Mouse (Mus musculus) granulocyte monocyte progenitor cell, adult 5-6 weeks (primary cell): Measurements from ENCODE around the gene Synj2. TPM values are rescaled to one million over a fixed set of nuclear protein-coding genes. Genes with fewer than 3 reads are reported as not detected.

Experiments
- ATAC-seq: replicated peaks from 2 replicates; pipeline ENCODE4 v1.8.0; 2016; ENCODE audit warnings: mild to moderate bottlenecking, moderate TSS enrichment, inconsistent platforms; ENCODE audit not compliant: poor library complexity, severe bottlenecking
- total RNA-seq, 2 experiments: library from RNA; stranded (forward) in 1 of 2; stranded (reverse) in 1 of 2; fragments of 200-712, 200-1000 nt in 1 of 2; fragments of >200 nt in 1 of 2; fragmentation: Nextera tagmentation in 1 of 2; gene quantifications; 2 replicates each; pipeline ENCODE4 v1.2.3; 2014 to 2017

Gene Synj2
- 11.2 and 14.4 TPM in 2 replicates for total RNA-seq (2014; fragmentation: Nextera tagmentation)
- 9.3 and 11.6 TPM in 2 replicates for total RNA-seq (2017)

- peak; percentile 25 for ATAC-seq
Observed at GRCm38 (mm10) chr17:5941230-5942043, at the start of gene Synj2. TSS of gene Synj2 (plus strand) at chr17:5941280.

- ATAC-seq: no peak
Observed at GRCm38 (mm10) chr17:5891933-5892683, 49.0 kb upstream of the Synj2 start.

- peak; percentile 58 for ATAC-seq
Observed at GRCm38 (mm10) chr17:5893092-5893491, 48.0 kb upstream of the Synj2 start.

GRCm38 (mm10) chr17:5893574-5894148, 47.4 kb upstream of the Synj2 start:
- no peak for ATAC-seq

GRCm38 (mm10) chr17:5896066-5896465, 45.0 kb upstream of the Synj2 start:
- ATAC-seq: no peak

- no peak for ATAC-seq
Observed at GRCm38 (mm10) chr17:5896607-5897006, 44.5 kb upstream of the Synj2 start.

GRCm38 (mm10) chr17:5897326-5898200, 43.5 kb upstream of the Synj2 start:
- ATAC-seq: no peak; the same call in 1 of the 2 replicates

- no peak for ATAC-seq
Observed at GRCm38 (mm10) chr17:5899251-5899650, 41.8 kb upstream of the Synj2 start.

- no peak for ATAC-seq
Observed at GRCm38 (mm10) chr17:5901381-5901780, 39.7 kb upstream of the Synj2 start.

GRCm38 (mm10) chr17:5903630-5904301, 37.3 kb upstream of the Synj2 start:
- no peak for ATAC-seq

GRCm38 (mm10) chr17:5909681-5910080, 31.4 kb upstream of the Synj2 start:
- ATAC-seq: no peak

- ATAC-seq: no peak
Observed at GRCm38 (mm10) chr17:5911591-5911990, 29.5 kb upstream of the Synj2 start.

- no peak for ATAC-seq
Observed at GRCm38 (mm10) chr17:5912797-5913196, 28.3 kb upstream of the Synj2 start.

- ATAC-seq: no peak
Observed at GRCm38 (mm10) chr17:5914217-5914616, 26.9 kb upstream of the Synj2 start.

GRCm38 (mm10) chr17:5921954-5922353, 19.1 kb upstream of the Synj2 start:
- ATAC-seq: no peak

GRCm38 (mm10) chr17:5923281-5923680, 17.8 kb upstream of the Synj2 start:
- ATAC-seq: peak; percentile 34; the same call in 1 of the 2 replicates

GRCm38 (mm10) chr17:5924238-5924637, 16.8 kb upstream of the Synj2 start:
- no peak for ATAC-seq

GRCm38 (mm10) chr17:5926710-5927109, 14.4 kb upstream of the Synj2 start:
- no peak for ATAC-seq

- ATAC-seq: peak; percentile 86
Observed at GRCm38 (mm10) chr17:5929031-5929430, 12.0 kb upstream of the Synj2 start.
